Comparison of ENCODE assay signal across 14 mouse cellular contexts in the genomic region with DNA sequence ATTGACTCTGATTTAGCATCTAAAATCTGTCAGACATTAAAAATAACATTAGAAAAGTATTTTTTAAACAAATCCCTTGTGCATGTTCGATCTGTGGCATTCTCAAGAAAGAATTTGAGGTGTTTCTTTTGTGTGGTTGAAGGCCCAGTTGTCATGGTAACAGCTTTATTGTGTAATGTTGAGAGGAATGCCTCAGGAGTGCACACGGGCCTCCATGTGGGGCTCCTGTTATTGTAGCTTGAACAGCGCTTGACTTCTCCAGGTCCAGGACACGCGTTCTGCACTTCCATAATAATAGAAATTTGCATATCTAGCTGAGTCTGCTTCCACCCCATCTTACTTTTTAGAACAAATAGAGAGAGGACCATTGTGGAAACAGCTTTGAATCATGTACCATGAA. TPM values are rescaled to one million over a fixed set of nuclear protein-coding genes. Genes with fewer than 3 reads are reported as not detected.
DNase-seq lines count a peak whose midpoint lies in the region; ATAC-seq lines count a peak whose summit lies in the region.
"Had no signal": no experiment of that assay in that cellular context is flagged by ENCODE, and none has a peak within 500 bp of the region (broad histone marks: within the 10 kb centered on the region; RNA-seq: fewer than 3 reads in every experiment).

No protein-coding gene starts in this region.

- no peak overlapping the region for H3K9ac ChIP-seq in neural tube, embryonic 11.5 days (ENCODE audit: low read length)
- no peak overlapping the region for H3K9ac ChIP-seq in forebrain, embryonic 15.5 days (replicated peaks)
- no peak overlapping the region for H3K9ac ChIP-seq in midbrain, embryonic 11.5 days (ENCODE audit: low read length)
- H3K9ac ChIP-seq: liver, embryonic 13.5 days had no signal

- DNase-seq in neural tube, embryonic 11.5 days (ENCODE audit: low spot score): no peak
- no peak for DNase-seq in neural tube, embryonic 10.5 days (ENCODE audit: extremely low spot score, low spot score)
- DNase-seq in midbrain, embryonic 11.5 days (ENCODE audit: low spot score, missing footprints): no peak
- no peak for DNase-seq in gastrocnemius, adult 18-20 months (ENCODE audit: low spot score)
- no peak for DNase-seq in cerebellum, postnatal 36 days
- DNase-seq in thymus, postnatal 10 days (ENCODE audit: low spot score in 2 of 2): no peak
- DNase-seq: adrenal gland, adult 8-10 months; gastrocnemius, postnatal 25 days; liver, embryonic 13.5 days had no signal

- no peaks in the 10 kb centered on the region for H3K27me3 ChIP-seq in neural tube, embryonic 11.5 days (ENCODE audit: control insufficient read depth, insufficient read depth, low read length)
- H3K27me3 ChIP-seq in forebrain, embryonic 15.5 days: no peaks in the 10 kb centered on the region
- no peaks in the 10 kb centered on the region for H3K27me3 ChIP-seq in midbrain, embryonic 11.5 days (ENCODE audit: control insufficient read depth, insufficient read depth, low read length)
- H3K27me3 ChIP-seq: liver, embryonic 13.5 days; Patski had no signal

- WGBS in neural tube, embryonic 11.5 days: 54% methylated on average over 5 of the region's 5 CpGs
- WGBS in forebrain, embryonic 15.5 days: 6% methylated on average over 5 of the region's 5 CpGs
- 15% methylated on average over 5 of the region's 5 CpGs for WGBS in midbrain, embryonic 11.5 days

- 0 out of 2 replicates have a peak, but pooled peaks have one; percentile 35 for ATAC-seq in neural tube, embryonic 11.5 days (ENCODE audit: insufficient read depth, low FRiP score, low TSS enrichment)
- ATAC-seq in forebrain, embryonic 15.5 days (replicated peaks): peak; percentile 66; the same call in 1 of the 2 replicates
- ATAC-seq in midbrain, embryonic 11.5 days (ENCODE audit: low FRiP score): peak; percentile 84
- ATAC-seq: Patski had no signal

- H3K9me3 ChIP-seq in neural tube, embryonic 11.5 days (ENCODE audit: control insufficient read depth, low read length): no peaks in the 10 kb centered on the region
- H3K9me3 ChIP-seq in forebrain, embryonic 15.5 days: no peaks in the 10 kb centered on the region
- no peaks in the 10 kb centered on the region for H3K9me3 ChIP-seq in midbrain, embryonic 11.5 days (ENCODE audit: control insufficient read depth, low read length)
- H3K9me3 ChIP-seq: liver, embryonic 13.5 days had no signal

- H3K4me3 ChIP-seq in neural tube, embryonic 11.5 days (ENCODE audit: low read depth, low read length): no peak overlapping the region
- H3K4me3 ChIP-seq in forebrain, embryonic 15.5 days: no peak overlapping the region
- H3K4me3 ChIP-seq in midbrain, embryonic 11.5 days (ENCODE audit: low read depth, low read length): no peak overlapping the region
- H3K4me3 ChIP-seq: erythroblast, embryonic 14.5 days; layer of hippocampus, adult 2 months; liver, embryonic 13.5 days; myocyte had no signal

- H3K4me1 ChIP-seq in neural tube, embryonic 11.5 days (ENCODE audit: control insufficient read depth, insufficient read depth, low read length): no peaks in the 10 kb centered on the region
- no peaks in the 10 kb centered on the region for H3K4me1 ChIP-seq in forebrain, embryonic 15.5 days
- peaks cover 3% of the 10 kb centered on the region; the same call in 1 of the 2 replicates for H3K4me1 ChIP-seq in midbrain, embryonic 11.5 days (ENCODE audit: control insufficient read depth, insufficient read depth, low read length)
- H3K4me1 ChIP-seq: liver, embryonic 13.5 days had no signal

- no peak overlapping the region for H3K27ac ChIP-seq in neural tube, embryonic 11.5 days (ENCODE audit: low read depth, low read length)
- H3K27ac ChIP-seq in forebrain, embryonic 15.5 days (replicated peaks): no peak overlapping the region
- no peak overlapping the region for H3K27ac ChIP-seq in midbrain, embryonic 11.5 days (ENCODE audit: low read depth, low read length)
- H3K27ac ChIP-seq: layer of hippocampus, adult 2 months; liver, embryonic 13.5 days had no signal

- no peaks in the 10 kb centered on the region for H3K36me3 ChIP-seq in neural tube, embryonic 11.5 days (ENCODE audit: control insufficient read depth, insufficient read depth, low read length)
- H3K36me3 ChIP-seq in forebrain, embryonic 15.5 days: no peaks in the 10 kb centered on the region
- H3K36me3 ChIP-seq in midbrain, embryonic 11.5 days (ENCODE audit: control insufficient read depth, insufficient read depth, low read length): no peaks in the 10 kb centered on the region
- H3K36me3 ChIP-seq: liver, embryonic 13.5 days had no signal

- H3K4me2 ChIP-seq in neural tube, embryonic 11.5 days (ENCODE audit: low read depth): no peak overlapping the region
- no peak overlapping the region for H3K4me2 ChIP-seq in forebrain, embryonic 15.5 days (replicated peaks)
- H3K4me2 ChIP-seq in midbrain, embryonic 11.5 days: no peak overlapping the region
- H3K4me2 ChIP-seq: liver, embryonic 13.5 days had no signal

RNA-seq across cellular contexts. Expression of a gene that starts 36.0 kb away (rescaled TPM):
- 7.7 and 9.5 TPM in 2 replicates for polyA plus RNA-seq in neural tube, embryonic 11.5 days (2014; fragmentation: Nextera tagmentation; extraction: Ambion mirVana)
- 6.5 TPM in 2 replicates for polyA plus RNA-seq in forebrain, embryonic 15.5 days (2015; fragmentation: Nextera tagmentation; extraction: Ambion mirVana)
- 8.5 and 10.3 TPM in 2 replicates for polyA plus RNA-seq in midbrain, embryonic 11.5 days (2014; fragmentation: Nextera tagmentation; extraction: Ambion mirVana)
- 10 to 100 TPM; 43.3 to 44.8 TPM for total RNA-seq in gastrocnemius, adult 18-20 months (2021)
- polyA plus RNA-seq: erythroblast, embryonic 14.5 days had no signal
